16 mouse cellular contexts compared by ENCODE assay signal in the genomic region with DNA sequence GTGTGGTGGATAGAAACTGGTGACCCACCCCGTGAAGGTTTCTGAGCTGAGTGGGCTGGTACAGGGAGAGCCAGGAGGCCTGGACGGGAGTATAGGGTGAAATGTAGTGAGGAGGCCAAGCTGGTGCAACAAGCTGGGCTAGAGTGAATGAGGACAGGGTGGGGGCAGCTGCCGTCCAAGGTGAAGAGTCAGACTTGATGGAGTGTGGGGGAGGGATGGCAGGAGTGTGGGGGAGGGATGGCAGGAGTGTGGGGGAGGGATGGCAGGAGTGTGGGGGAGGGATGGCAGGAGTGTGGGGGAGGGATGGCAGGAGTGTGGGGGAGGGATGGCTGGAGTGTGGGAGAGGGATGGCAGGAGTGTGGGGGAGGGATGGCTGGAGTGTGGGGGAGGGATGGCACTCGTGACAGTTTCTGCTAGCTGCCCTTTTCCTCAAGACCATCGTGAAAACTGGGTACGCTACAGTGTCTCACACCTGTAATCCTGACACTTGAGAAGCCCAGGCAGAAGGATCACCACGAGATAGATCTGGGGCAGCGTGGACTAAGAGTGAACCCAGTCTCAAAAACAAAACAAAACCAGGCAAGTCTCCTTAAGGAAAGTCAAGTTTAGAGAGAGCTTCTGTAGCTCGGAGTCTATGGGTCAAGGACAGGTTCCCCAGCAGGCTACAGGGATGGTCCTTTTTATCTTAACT. TPM values are rescaled to one million over a fixed set of nuclear protein-coding genes. Genes with fewer than 3 reads are reported as not detected.
DNase-seq lines count a peak whose midpoint lies in the region; ATAC-seq and TF ChIP-seq lines count a peak whose summit lies in the region.
"Had no signal": no experiment of that assay in that cellular context is flagged by ENCODE, and none has a peak within 500 bp of the region (broad histone marks: within the 10 kb centered on the region; RNA-seq: fewer than 3 reads in every experiment).

No protein-coding gene starts in this region.

- no peaks in the 10 kb centered on the region for H3K36me3 ChIP-seq in forebrain, embryonic 10.5 days (replicated peaks)
- H3K36me3 ChIP-seq in forebrain, embryonic 15.5 days = no peaks in the 10 kb centered on the region
- no peaks in the 10 kb centered on the region for H3K36me3 ChIP-seq in kidney, embryonic 14.5 days (ENCODE audit: control insufficient read depth, insufficient read depth, low read length)
- H3K36me3 ChIP-seq in kidney, adult 2 months (ENCODE audit: control insufficient read depth, insufficient read depth, low read length) = no peaks in the 10 kb centered on the region
- H3K36me3 ChIP-seq in midbrain, embryonic 12.5 days = no peaks in the 10 kb centered on the region
- no peaks in the 10 kb centered on the region for H3K36me3 ChIP-seq in midbrain, embryonic 15.5 days (replicated peaks)
- H3K36me3 ChIP-seq: heart, embryonic 12.5 days; intestine, embryonic 15.5 days had no signal

- DNase-seq in forebrain, embryonic 10.5 days (ENCODE audit: extremely low spot score, low spot score) = no peak
- no peak for DNase-seq in kidney, adult 2 months
- DNase-seq in layer of hippocampus, adult 8-10 months (ENCODE audit: low spot score in 2 of 2) = no peak
- DNase-seq in urinary bladder, postnatal 10 days (ENCODE audit: low spot score) = no peak
- DNase-seq: adrenal gland, postnatal 10 days; cerebellum, adult 18-20 months; gastrocnemius, postnatal 36 days; lung, adult 2 months had no signal

- 22% methylated on average over 9 of the region's 9 CpGs for WGBS in forebrain, embryonic 10.5 days
- WGBS in forebrain, embryonic 15.5 days = 20% methylated on average over 9 of the region's 9 CpGs
- 10% methylated on average over 9 of the region's 9 CpGs for WGBS in kidney, embryonic 14.5 days
- 35% methylated on average over 9 of the region's 9 CpGs for WGBS in kidney, adult 2 months
- WGBS in midbrain, embryonic 12.5 days = 17% methylated on average over 9 of the region's 9 CpGs
- 28% methylated on average over 9 of the region's 9 CpGs for WGBS in midbrain, embryonic 15.5 days

- H3K27ac ChIP-seq in forebrain, embryonic 10.5 days = peak overlapping the region; percentile 78
- H3K27ac ChIP-seq in forebrain, embryonic 15.5 days (replicated peaks) = no peak overlapping the region
- H3K27ac ChIP-seq in kidney, embryonic 14.5 days (ENCODE audit: low read depth, low read length) = no peak overlapping the region
- H3K27ac ChIP-seq in kidney, adult 2 months (ENCODE audit: insufficient read depth, low read depth, low read length) = no peak overlapping the region
- 0 out of 2 replicates have a peak overlapping the region, but pooled peaks have one; percentile 20 for H3K27ac ChIP-seq in midbrain, embryonic 12.5 days (replicated peaks)
- no peak overlapping the region for H3K27ac ChIP-seq in midbrain, embryonic 15.5 days
- H3K27ac ChIP-seq: intestine, embryonic 15.5 days; layer of hippocampus, adult 2 months; macrophage had no signal

- H3K4me1 ChIP-seq in forebrain, embryonic 10.5 days = peaks cover 60% of the 10 kb centered on the region
- peaks cover 22% of the 10 kb centered on the region for H3K4me1 ChIP-seq in forebrain, embryonic 15.5 days
- H3K4me1 ChIP-seq in kidney, embryonic 14.5 days (ENCODE audit: control insufficient read depth, insufficient read depth, low read length) = no peaks in the 10 kb centered on the region
- H3K4me1 ChIP-seq in kidney, adult 2 months (ENCODE audit: control insufficient read depth, insufficient read depth, low read length) = no peaks in the 10 kb centered on the region
- peaks cover 45% of the 10 kb centered on the region for H3K4me1 ChIP-seq in midbrain, embryonic 12.5 days
- peaks cover 33% of the 10 kb centered on the region for H3K4me1 ChIP-seq in midbrain, embryonic 15.5 days

- no peak for TF ChIP-seq POLR2A in kidney, adult 2 months (IDR thresholded peaks at IDR 0.05; ENCODE audit: low read depth, low read length)

- peaks cover 41% of the 10 kb centered on the region for H3K27me3 ChIP-seq in forebrain, embryonic 10.5 days (ENCODE audit: poor library complexity, severe bottlenecking)
- H3K27me3 ChIP-seq in forebrain, embryonic 15.5 days = no peaks in the 10 kb centered on the region
- H3K27me3 ChIP-seq in kidney, embryonic 14.5 days (ENCODE audit: control insufficient read depth, insufficient read depth, low read length) = no peaks in the 10 kb centered on the region
- H3K27me3 ChIP-seq in kidney, adult 2 months (replicated peaks; ENCODE audit: control insufficient read depth, insufficient read depth, low read length) = no peaks in the 10 kb centered on the region
- H3K27me3 ChIP-seq in midbrain, embryonic 12.5 days = peaks cover 22% of the 10 kb centered on the region
- peaks cover 4% of the 10 kb centered on the region; the same call in 1 of the 2 replicates for H3K27me3 ChIP-seq in midbrain, embryonic 15.5 days (replicated peaks)
- H3K27me3 ChIP-seq: heart, embryonic 12.5 days; intestine, embryonic 15.5 days had no signal

- H3K4me3 ChIP-seq in forebrain, embryonic 10.5 days = peak overlapping the region; percentile 18; the same call in 1 of the 2 replicates
- no peak overlapping the region for H3K4me3 ChIP-seq in forebrain, embryonic 15.5 days
- no peak overlapping the region for H3K4me3 ChIP-seq in kidney, embryonic 14.5 days (ENCODE audit: low read length)
- H3K4me3 ChIP-seq in kidney, adult 2 months (ENCODE audit: insufficient read depth, low read depth, low read length) = no peak overlapping the region
- H3K4me3 ChIP-seq in midbrain, embryonic 12.5 days = no peak overlapping the region
- no peak overlapping the region for H3K4me3 ChIP-seq in midbrain, embryonic 15.5 days
- H3K4me3 ChIP-seq: heart, embryonic 12.5 days; intestine, embryonic 15.5 days; layer of hippocampus, adult 2 months had no signal

- no peak overlapping the region for H3K9ac ChIP-seq in forebrain, embryonic 15.5 days (replicated peaks)
- H3K9ac ChIP-seq in kidney, embryonic 14.5 days (ENCODE audit: low read depth, low read length) = no peak overlapping the region
- no peak overlapping the region for H3K9ac ChIP-seq in midbrain, embryonic 12.5 days (replicated peaks)
- H3K9ac ChIP-seq in midbrain, embryonic 15.5 days = no peak overlapping the region
- H3K9ac ChIP-seq: heart, embryonic 12.5 days; intestine, embryonic 15.5 days had no signal

- no peaks in the 10 kb centered on the region for H3K9me3 ChIP-seq in forebrain, embryonic 10.5 days
- no peaks in the 10 kb centered on the region for H3K9me3 ChIP-seq in forebrain, embryonic 15.5 days
- H3K9me3 ChIP-seq in kidney, embryonic 14.5 days (ENCODE audit: control insufficient read depth, low read length) = no peaks in the 10 kb centered on the region
- H3K9me3 ChIP-seq in midbrain, embryonic 12.5 days = no peaks in the 10 kb centered on the region
- H3K9me3 ChIP-seq in midbrain, embryonic 15.5 days = no peaks in the 10 kb centered on the region
- H3K9me3 ChIP-seq: heart, embryonic 12.5 days; intestine, embryonic 15.5 days had no signal

- H3K4me2 ChIP-seq in forebrain, embryonic 15.5 days (replicated peaks) = no peak overlapping the region
- H3K4me2 ChIP-seq in kidney, embryonic 14.5 days (replicated peaks; ENCODE audit: low read depth, low read length) = 0 out of 2 replicates have a peak overlapping the region, but pooled peaks have one; percentile 5
- H3K4me2 ChIP-seq in midbrain, embryonic 12.5 days (replicated peaks) = peak overlapping the region; percentile 30; the same call in 1 of the 2 replicates
- no peak overlapping the region for H3K4me2 ChIP-seq in midbrain, embryonic 15.5 days
- H3K4me2 ChIP-seq: heart, embryonic 12.5 days; intestine, embryonic 15.5 days had no signal

- no peak for TF ChIP-seq CTCF in kidney, adult 2 months (conservative IDR thresholded peaks at IDR 0.05; ENCODE audit: insufficient read depth, insufficient read length, low read depth, low read length)

- ATAC-seq in forebrain, embryonic 15.5 days (replicated peaks) = no peak
- peak; percentile 68 for ATAC-seq in kidney, embryonic 14.5 days (ENCODE audit: low FRiP score, low TSS enrichment)
- ATAC-seq in midbrain, embryonic 12.5 days (ENCODE audit: low FRiP score, low read depth) = 0 out of 2 replicates have a peak, but pooled peaks have one; percentile 38
- no peak for ATAC-seq in midbrain, embryonic 15.5 days (replicated peaks)
- ATAC-seq: intestine, embryonic 15.5 days had no signal

RNA-seq across cellular contexts. Expression of gene Zbtb34, which starts 9.0 kb away (rescaled TPM):
- 6.6 and 7.6 TPM in 2 replicates for polyA plus RNA-seq in forebrain, embryonic 10.5 days (2016; fragmentation: Nextera tagmentation; extraction: Ambion mirVana)
- polyA plus RNA-seq in forebrain, embryonic 15.5 days (2015; fragmentation: Nextera tagmentation; extraction: Ambion mirVana) = 7.1 and 8.5 TPM in 2 replicates
- polyA plus RNA-seq in kidney, embryonic 14.5 days (2014; fragmentation: Nextera tagmentation; extraction: Ambion mirVana) = 3.5 and 8.1 TPM in 2 replicates
- polyA plus RNA-seq in kidney, adult 2 months (2012; rRNA removed) = 5.1 and 6.2 TPM in 2 replicates
- 10.2 and 11.1 TPM in 2 replicates for polyA plus RNA-seq in midbrain, embryonic 12.5 days (2016; fragmentation: Nextera tagmentation; extraction: Ambion mirVana)
- polyA plus RNA-seq in midbrain, embryonic 15.5 days (2015; fragmentation: Nextera tagmentation; extraction: Ambion mirVana) = 7.7 and 8.7 TPM in 2 replicates
- 10 to 100 TPM; 12.1 to 15.1 (median 12.9) TPM for total RNA-seq in layer of hippocampus, adult 8-10 months (2022)

RNA-seq across cellular contexts. Expression of gene Zbtb43, which starts 28.2 kb away (rescaled TPM):
- 19.8 and 19.9 TPM in 2 replicates for polyA plus RNA-seq in forebrain, embryonic 10.5 days (2016; fragmentation: Nextera tagmentation; extraction: Ambion mirVana)
- polyA plus RNA-seq in forebrain, embryonic 15.5 days (2015; fragmentation: Nextera tagmentation; extraction: Ambion mirVana) = 31.4 and 35.8 TPM in 2 replicates
- 11.8 and 25.5 TPM in 2 replicates for polyA plus RNA-seq in kidney, embryonic 14.5 days (2014; fragmentation: Nextera tagmentation; extraction: Ambion mirVana)
- 14.2 and 15.0 TPM in 2 replicates for polyA plus RNA-seq in kidney, adult 2 months (2012; rRNA removed)
- 29.2 and 30.7 TPM in 2 replicates for polyA plus RNA-seq in midbrain, embryonic 12.5 days (2016; fragmentation: Nextera tagmentation; extraction: Ambion mirVana)
- 25.2 and 28.4 TPM in 2 replicates for polyA plus RNA-seq in midbrain, embryonic 15.5 days (2015; fragmentation: Nextera tagmentation; extraction: Ambion mirVana)
- total RNA-seq in layer of hippocampus, adult 8-10 months (2022) = 10 to 100 TPM; 23.7 to 30.1 (median 25.5) TPM

Comparison
In these comparisons a context has a peak if more than half of its experiments do, and no peak if none do; other contexts are left out.
1. H3K27ac ChIP-seq: peak in forebrain, embryonic 10.5 days (single experiment) and midbrain, embryonic 12.5 days (single experiment); none in forebrain, embryonic 15.5 days (single experiment), kidney, embryonic 14.5 days (single experiment), kidney, adult 2 months (single experiment) and midbrain, embryonic 15.5 days (single experiment).
2. ATAC-seq: peak in kidney, embryonic 14.5 days (single experiment) and midbrain, embryonic 12.5 days (single experiment); none in forebrain, embryonic 15.5 days (single experiment) and midbrain, embryonic 15.5 days (single experiment).
3. H3K4me2 ChIP-seq: peak in kidney, embryonic 14.5 days (single experiment) and midbrain, embryonic 12.5 days (single experiment); none in forebrain, embryonic 15.5 days (single experiment) and midbrain, embryonic 15.5 days (single experiment).